Mouse (Mus musculus): Measurements from ENCODE around the gene Hydin. TPM values are rescaled to one million over a fixed set of nuclear protein-coding genes. Genes with fewer than 3 reads are reported as not detected.

The Hydin gene
- total and polyA plus RNA-seq, 2 experiments from 2014 or later: 0.49 to 0.88 TPM

DNA sequence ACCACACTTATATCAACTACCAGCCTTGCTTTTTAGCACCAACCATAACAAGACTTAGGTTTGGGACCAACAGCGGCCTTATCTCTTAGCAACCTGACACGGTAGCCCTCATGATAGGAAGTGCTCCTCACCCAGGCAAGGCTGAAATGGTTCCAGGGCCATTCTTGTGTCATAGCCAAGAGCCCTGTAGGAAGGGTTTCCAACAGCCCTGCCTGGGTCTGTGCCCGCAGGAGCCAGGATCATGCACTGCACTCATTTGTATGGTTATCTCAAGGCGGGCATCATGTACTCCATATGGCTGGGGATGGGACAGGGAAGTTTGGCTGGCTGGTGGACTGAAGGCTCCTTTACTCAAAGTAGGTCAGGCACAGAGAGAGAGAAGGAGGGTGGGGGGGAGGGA is 3.9 kb downstream of the Hydin start:
- Histone ChIP-seq H3K27ac (ENCODE audit: low read depth, low read length) (no peak overlapping the region), H3K9ac (replicated peaks; ENCODE audit: low read length, poor library complexity, severe bottlenecking) (no peak overlapping the region), H3K4me2 (ENCODE audit: low read depth, low read length, poor library complexity, severe bottlenecking) (no peak overlapping the region), H3K36me3 (ENCODE audit: insufficient read depth, low read length) (no peaks in the 10 kb centered on the region), H3K9me3 (ENCODE audit: low read length) (no peaks in the 10 kb centered on the region), H3K4me1 (ENCODE audit: insufficient read depth, low read length) (no peaks in the 10 kb centered on the region), H3K27me3 (ENCODE audit: insufficient read depth, low read length) (no peaks in the 10 kb centered on the region), H3K4me3 (ENCODE audit: low read depth, low read length) (no peak overlapping the region)
- 91% methylated on average over 4 of the region's 4 CpGs for WGBS
- ATAC-seq (ENCODE audit: low FRiP score) (no peak), DNase-seq (ENCODE audit: low spot score) (no peak)
- no peak for TF ChIP-seq CTCF (IDR thresholded peaks at IDR 0.05)

GRCm38 (mm10) chr8:110273394-110273793 is 6.6 kb downstream of the Hydin start:
- Histone ChIP-seq H3K4me1 (ENCODE audit: insufficient read depth, low read length) (no peaks in the 10 kb centered on the region), H3K4me3 (ENCODE audit: low read depth, low read length) (no peak overlapping the region), H3K27ac (ENCODE audit: low read depth, low read length) (no peak overlapping the region), H3K27me3 (ENCODE audit: insufficient read depth, low read length) (no peaks in the 10 kb centered on the region), H3K9me3 (ENCODE audit: low read length) (no peaks in the 10 kb centered on the region), H3K36me3 (ENCODE audit: insufficient read depth, low read length) (no peaks in the 10 kb centered on the region), H3K9ac (replicated peaks; ENCODE audit: low read length, poor library complexity, severe bottlenecking) (no peak overlapping the region), H3K4me2 (ENCODE audit: low read depth, low read length, poor library complexity, severe bottlenecking) (no peak overlapping the region)
- TF ChIP-seq CTCF (IDR thresholded peaks at IDR 0.05): peak; percentile 54
- no peak for ATAC-seq (ENCODE audit: low FRiP score)
- 66% methylated on average over 2 of the region's 2 CpGs for WGBS
- DNase-seq (ENCODE audit: low spot score): no peak

DNA sequence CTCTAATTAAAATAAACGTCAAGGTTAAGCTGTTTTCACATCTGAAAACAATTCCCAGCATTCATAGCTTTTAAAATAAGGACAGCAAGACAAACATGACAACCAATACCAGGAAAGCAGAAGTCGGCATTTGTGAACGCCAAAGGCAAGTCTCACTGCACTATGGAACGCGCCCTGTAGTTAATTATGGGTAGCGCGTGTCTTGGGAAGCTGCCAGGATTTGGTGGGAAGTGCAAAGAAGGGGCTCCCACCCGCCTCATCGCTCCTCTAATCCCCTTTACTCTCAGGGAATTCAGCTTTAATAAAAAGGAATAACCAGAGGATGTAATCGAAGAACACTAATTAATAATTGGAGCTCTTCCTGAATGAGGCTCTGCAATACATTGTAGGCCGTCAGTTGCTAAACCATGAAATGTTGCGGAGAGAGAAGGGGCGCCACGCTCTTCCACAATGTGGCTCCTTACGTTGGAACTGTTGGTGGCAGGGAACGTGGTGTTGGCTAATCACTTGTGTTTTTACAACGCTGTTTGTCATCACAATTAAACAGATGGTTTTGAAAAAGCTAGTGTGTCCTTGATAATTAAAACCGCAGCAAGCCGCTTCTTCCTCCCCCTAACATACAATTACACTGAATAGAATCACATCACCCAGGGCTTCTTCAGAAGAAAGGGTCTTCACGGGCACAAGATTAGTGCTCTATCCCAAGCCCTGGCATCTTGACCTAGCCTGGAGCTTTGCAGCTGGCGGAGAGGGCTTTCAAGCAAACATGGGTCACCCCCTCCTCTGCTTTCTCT is 8.9 kb downstream of the Hydin start:
- ATAC-seq (ENCODE audit: low FRiP score): 0 out of 2 replicates have a peak, but pooled peaks have one; percentile 44
- Histone ChIP-seq H3K27ac (ENCODE audit: low read depth, low read length) (no peak overlapping the region), H3K36me3 (ENCODE audit: insufficient read depth, low read length) (no peaks in the 10 kb centered on the region), H3K4me1 (ENCODE audit: insufficient read depth, low read length) (no peaks in the 10 kb centered on the region), H3K9ac (replicated peaks; ENCODE audit: low read length, poor library complexity, severe bottlenecking) (no peak overlapping the region), H3K27me3 (ENCODE audit: insufficient read depth, low read length) (no peaks in the 10 kb centered on the region), H3K4me2 (ENCODE audit: low read depth, low read length, poor library complexity, severe bottlenecking) (no peak overlapping the region), H3K4me3 (ENCODE audit: low read depth, low read length) (no peak overlapping the region), H3K9me3 (ENCODE audit: low read length) (no peaks in the 10 kb centered on the region)
- 45% methylated on average over 21 of the region's 21 CpGs for WGBS
- peak; percentile 56 for DNase-seq (ENCODE audit: low spot score)
- TF ChIP-seq CTCF (IDR thresholded peaks at IDR 0.05): peak; percentile 22; the same call in 1 of the 2 replicates

GRCm38 (mm10) chr8:110276259-110276560 is 9.4 kb downstream of the Hydin start:
- Histone ChIP-seq H3K4me3 (ENCODE audit: low read depth, low read length) (no peak overlapping the region), H3K4me2 (ENCODE audit: low read depth, low read length, poor library complexity, severe bottlenecking) (no peak overlapping the region), H3K27me3 (ENCODE audit: insufficient read depth, low read length) (no peaks in the 10 kb centered on the region), H3K27ac (ENCODE audit: low read depth, low read length) (no peak overlapping the region), H3K4me1 (ENCODE audit: insufficient read depth, low read length) (no peaks in the 10 kb centered on the region), H3K36me3 (ENCODE audit: insufficient read depth, low read length) (no peaks in the 10 kb centered on the region), H3K9me3 (ENCODE audit: low read length) (no peaks in the 10 kb centered on the region), H3K9ac (replicated peaks; ENCODE audit: low read length, poor library complexity, severe bottlenecking) (no peak overlapping the region)
- DNase-seq (ENCODE audit: low spot score) (no peak), ATAC-seq (ENCODE audit: low FRiP score) (no peak)
- no peak for TF ChIP-seq CTCF (IDR thresholded peaks at IDR 0.05)
- WGBS: 70% methylated on average over 1 of the region's 1 CpGs

DNA sequence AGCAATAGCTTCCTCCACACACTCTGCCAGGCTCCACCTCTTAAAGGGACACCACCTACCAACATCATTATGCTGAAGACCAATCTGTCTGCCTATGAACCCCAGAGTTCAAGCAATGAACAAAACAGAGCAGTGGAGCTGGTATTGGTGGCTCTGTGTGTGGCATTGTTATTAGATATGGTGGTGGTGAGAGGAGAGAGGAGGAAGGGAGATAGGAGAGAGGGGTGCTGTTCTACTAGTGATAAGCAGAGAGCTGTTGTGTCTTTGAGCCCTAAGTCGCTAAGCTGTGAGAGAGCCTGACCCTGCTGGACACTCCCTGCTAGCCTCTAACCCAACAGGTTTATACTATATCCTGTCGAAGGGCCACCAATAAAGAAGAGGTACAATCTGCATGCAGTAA is 45.9 kb downstream of the Hydin start:
- Histone ChIP-seq H3K4me2 (ENCODE audit: low read depth, low read length, poor library complexity, severe bottlenecking) (no peak overlapping the region), H3K36me3 (ENCODE audit: insufficient read depth, low read length) (no peaks in the 10 kb centered on the region), H3K27me3 (ENCODE audit: insufficient read depth, low read length) (no peaks in the 10 kb centered on the region), H3K4me3 (ENCODE audit: low read depth, low read length) (no peak overlapping the region), H3K4me1 (ENCODE audit: insufficient read depth, low read length) (peaks cover 2% of the 10 kb centered on the region; the same call in 1 of the 2 replicates), H3K9me3 (ENCODE audit: low read length) (no peaks in the 10 kb centered on the region), H3K27ac (ENCODE audit: low read depth, low read length) (no peak overlapping the region), H3K9ac (replicated peaks; ENCODE audit: low read length, poor library complexity, severe bottlenecking) (no peak overlapping the region)
- 86% methylated on average over 2 of the region's 2 CpGs for WGBS
- ATAC-seq (ENCODE audit: low FRiP score) (no peak), DNase-seq (ENCODE audit: low spot score) (no peak)
- TF ChIP-seq CTCF (IDR thresholded peaks at IDR 0.05): no peak

DNA sequence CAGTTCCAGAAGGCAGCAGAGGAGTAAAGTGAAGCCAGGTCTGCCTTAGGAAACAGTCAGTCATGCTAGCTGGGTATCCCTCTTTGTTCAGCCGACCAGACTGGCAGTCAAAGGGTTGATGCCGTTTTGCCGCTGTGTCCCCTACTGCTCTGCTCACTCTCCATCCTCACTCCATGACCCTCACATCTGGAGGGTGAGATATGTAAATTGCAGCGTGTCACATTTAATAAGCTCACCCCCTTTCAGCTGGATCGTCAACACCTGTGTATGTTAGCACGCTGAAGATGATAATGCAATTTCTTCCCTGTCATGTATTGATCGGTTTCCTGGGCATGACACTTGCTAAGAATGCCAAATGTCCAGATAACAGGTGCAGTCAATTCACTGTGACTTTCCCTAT is 49.0 kb downstream of the Hydin start:
- Histone ChIP-seq H3K4me1 (ENCODE audit: insufficient read depth, low read length) (peaks cover 2% of the 10 kb centered on the region; the same call in 1 of the 2 replicates), H3K36me3 (ENCODE audit: insufficient read depth, low read length) (no peaks in the 10 kb centered on the region), H3K4me3 (ENCODE audit: low read depth, low read length) (peak overlapping the region; percentile 7; the same call in 1 of the 2 replicates), H3K9ac (replicated peaks; ENCODE audit: low read length, poor library complexity, severe bottlenecking) (peak overlapping the region; percentile 36; the same call in 1 of the 2 replicates), H3K9me3 (ENCODE audit: low read length) (no peaks in the 10 kb centered on the region), H3K27me3 (ENCODE audit: insufficient read depth, low read length) (no peaks in the 10 kb centered on the region), H3K4me2 (ENCODE audit: low read depth, low read length, poor library complexity, severe bottlenecking) (peak overlapping the region; percentile 32), H3K27ac (ENCODE audit: low read depth, low read length) (no peak overlapping the region)
- DNase-seq (ENCODE audit: low spot score): no peak
- no peak for TF ChIP-seq CTCF (IDR thresholded peaks at IDR 0.05)
- no peak for ATAC-seq (ENCODE audit: low FRiP score)
- 20% methylated on average over 7 of the region's 7 CpGs for WGBS
